Mouse (Mus musculus) testis, adult 2 months (tissue): Measurements from ENCODE around the gene L3mbtl2.

Experiments
- CTCF ChIP-seq: fragments of 200-500 bp; IDR thresholded peaks from 2 replicates; pipeline ENCODE4 v1.5.1; 2012; ENCODE audit warnings: low read depth, mild to moderate bottlenecking, inconsistent platforms, low read length, moderate library complexity; ENCODE audit not compliant: control insufficient read depth, insufficient read depth, insufficient replicate concordance
- POLR2A ChIP-seq: fragments of 200-500 bp; IDR thresholded peaks from 2 replicates; pipeline ENCODE4 v1.6.1; 2012; ENCODE audit warnings: low read depth, mild to moderate bottlenecking, inconsistent platforms, low read length, moderate library complexity; ENCODE audit not compliant: control insufficient read depth

- TF ChIP-seq CTCF (peak; percentile 53; the same call in 1 of the 2 replicates), POLR2A (no peak)
These were observed 6.5 kb downstream of the L3mbtl2 start for GRCm38 (mm10) chr15:81670231-81670640.
